Mouse (Mus musculus) ES-Bruce4 (cell line): ENCODE measurements at regions not wholly inside any gene's neighbourhood (a gene's known extent, or its start where the extent isn't known, plus 50 kb on each side); places are given as distances from the start of the nearest gene placed in this dataset.

ENCODE experiments used
- CTCF ChIP-seq: IDR thresholded peaks from one replicate; pipeline ENCODE4 v1.8.1; 2011; ENCODE audit warnings: low read depth, low read length
- EP300 ChIP-seq: IDR thresholded peaks from 2 replicates; pipeline ENCODE4 v1.6.1; 2011; ENCODE audit warnings: low read depth, low read length; ENCODE audit not compliant: insufficient read depth
- POLR2A ChIP-seq: IDR thresholded peaks from one replicate; pipeline ENCODE4 v1.8.1; 2011; ENCODE audit warnings: low read length; ENCODE audit not compliant: insufficient read depth

GRCm38 (mm10) chr2:92671586-92671985, 72.1 kb downstream of the Chst1 start:
- no peak for TF ChIP-seq CTCF
- no peak for TF ChIP-seq EP300
- no peak for TF ChIP-seq POLR2A
